ENCODE assay signal across 19 mouse cellular contexts in the genomic region with DNA sequence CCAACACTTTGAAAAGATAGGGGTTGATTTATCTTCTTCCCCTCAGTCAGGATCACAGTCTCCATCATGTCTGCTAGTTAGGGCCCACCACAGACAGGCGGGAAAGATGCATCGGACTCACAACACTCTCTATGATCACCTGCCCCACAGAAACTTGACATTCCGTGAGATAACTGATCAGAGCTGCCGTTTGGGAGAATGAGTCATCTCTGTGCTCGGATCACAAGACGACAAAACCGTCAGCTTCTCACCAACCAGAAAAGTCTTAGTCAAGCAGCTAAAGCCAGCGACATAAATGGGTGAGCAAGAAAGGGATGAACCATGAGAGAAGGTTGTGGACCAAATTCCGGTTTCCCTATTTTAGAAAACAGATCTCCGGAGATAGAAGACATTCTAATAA. TPM values are rescaled to one million over a fixed set of nuclear protein-coding genes. Genes with fewer than 3 reads are reported as not detected.
DNase-seq lines count a peak whose midpoint lies in the region; ATAC-seq and TF ChIP-seq lines count a peak whose summit lies in the region.
"Had no signal": no experiment of that assay in that cellular context is flagged by ENCODE, and none has a peak within 500 bp of the region (broad histone marks: within the 10 kb centered on the region; RNA-seq: fewer than 3 reads in every experiment).

No protein-coding gene starts in this region.

- peaks cover 28% of the 10 kb centered on the region for H3K27me3 ChIP-seq in hindbrain, embryonic 15.5 days
- H3K27me3 ChIP-seq in hindbrain, embryonic 16.5 days (replicated peaks; ENCODE audit: control insufficient read depth, insufficient read depth, low read length) = peaks cover 4% of the 10 kb centered on the region; the same call in 1 of the 2 replicates
- H3K27me3 ChIP-seq in MEL (ENCODE audit: control insufficient read depth in 1 of 2, insufficient read depth in 2 of 2, low read length in 2 of 2) (peaks cover 0 to 3% of the 10 kb centered on the region in 2 experiments; a peak in 2 of 4 replicates), myocyte (ENCODE audit: control insufficient read depth, insufficient read depth, insufficient read length) (no peaks in the 10 kb centered on the region)
- H3K27me3 ChIP-seq in forebrain, embryonic 16.5 days (replicated peaks; ENCODE audit: control insufficient read depth, insufficient read depth, low read length) = peaks cover 34% of the 10 kb centered on the region

- TF ChIP-seq POLR2A in MEL (IDR thresholded peaks at IDR 0.05; ENCODE audit: control insufficient read depth in 1 of 2, insufficient read depth in 1 of 2, low read depth in 1 of 2, low read length in 2 of 2, poor library complexity in 1 of 2) (no peak), myocyte (IDR thresholded peaks at IDR 0.05; ENCODE audit: insufficient read length, low read depth) (no peak)

- H3K79me2 ChIP-seq in MEL (ENCODE audit: control insufficient read depth, insufficient read depth, low read length, poor library complexity) (no peaks in the 10 kb centered on the region), myocyte (ENCODE audit: control insufficient read depth, insufficient read depth) (no peaks in the 10 kb centered on the region)

- peak overlapping the region; percentile 97; the same call in 1 of the 2 replicates for H3K4me2 ChIP-seq in hindbrain, embryonic 15.5 days
- no peak overlapping the region for H3K4me2 ChIP-seq in hindbrain, embryonic 16.5 days (ENCODE audit: low read length)
- peak overlapping the region; percentile 76 for H3K4me2 ChIP-seq in myocyte (ENCODE audit: low read depth)
- no peak overlapping the region for H3K4me2 ChIP-seq in forebrain, embryonic 16.5 days (ENCODE audit: low read length)

- no peaks in the 10 kb centered on the region for H3K9me3 ChIP-seq in hindbrain, embryonic 15.5 days
- H3K9me3 ChIP-seq in hindbrain, embryonic 16.5 days (ENCODE audit: control insufficient read depth, low read length) = no peaks in the 10 kb centered on the region
- H3K9me3 ChIP-seq in MEL (replicated peaks; ENCODE audit: insufficient read depth, low read length) = no peaks in the 10 kb centered on the region
- H3K9me3 ChIP-seq in forebrain, embryonic 16.5 days (ENCODE audit: control insufficient read depth, low read length) = no peaks in the 10 kb centered on the region
- H3K9me3 ChIP-seq: embryonic facial prominence, embryonic 12.5 days; intestine, embryonic 15.5 days; kidney, embryonic 15.5 days; limb, embryonic 13.5 days had no signal

- TF ChIP-seq EP300 in MEL (IDR thresholded peaks at IDR 0.05; ENCODE audit: low read depth in 1 of 2, low read length in 2 of 2) = peak; percentile 55 to 65

- DNase-seq in adrenal gland, adult 2 months = peak; percentile 30
- no peak for DNase-seq in adrenal gland, postnatal 25 days
- DNase-seq in MEL (ENCODE audit: low read depth, low spot score) = peak; percentile 67
- no peak for DNase-seq in spleen, postnatal 10 days (ENCODE audit: low spot score in 2 of 2)
- DNase-seq: adrenal gland, postnatal 10 days; cerebellum, adult 9-10 months; thymus, postnatal 4 days had no signal

- no peak overlapping the region for H3ac ChIP-seq in myocyte (ENCODE audit: control insufficient read depth, insufficient read length)

- TF ChIP-seq RAD21 in MEL (IDR thresholded peaks at IDR 0.05; ENCODE audit: low read depth, low read length) = no peak

- no peak overlapping the region for H3K9ac ChIP-seq in hindbrain, embryonic 15.5 days
- no peak overlapping the region for H3K9ac ChIP-seq in hindbrain, embryonic 16.5 days (ENCODE audit: low read depth, low read length)
- H3K9ac ChIP-seq in MEL (ENCODE audit: control insufficient read depth, low read depth, low read length, poor library complexity, severe bottlenecking) = no peak overlapping the region
- H3K9ac ChIP-seq in forebrain, embryonic 16.5 days (replicated peaks; ENCODE audit: low read depth, low read length) = no peak overlapping the region
- H3K9ac ChIP-seq: embryonic facial prominence, embryonic 12.5 days; intestine, embryonic 15.5 days; limb, embryonic 13.5 days; liver, embryonic 14.5 days had no signal

- H3K4me1 ChIP-seq in hindbrain, embryonic 15.5 days (replicated peaks) = peaks cover 53% of the 10 kb centered on the region
- peaks cover 23% of the 10 kb centered on the region for H3K4me1 ChIP-seq in hindbrain, embryonic 16.5 days (ENCODE audit: control insufficient read depth, insufficient read depth, low read depth, low read length)
- peaks cover 0 to 5% of the 10 kb centered on the region in 2 experiments; a peak in 1 of 4 replicates for H3K4me1 ChIP-seq in MEL (ENCODE audit: control insufficient read depth in 1 of 2, insufficient read depth in 2 of 2, low read length in 2 of 2)
- peaks cover 31% of the 10 kb centered on the region for H3K4me1 ChIP-seq in forebrain, embryonic 16.5 days (replicated peaks; ENCODE audit: control insufficient read depth, insufficient read depth, low read length)

- no peak for TF ChIP-seq CTCF in MEL (IDR thresholded peaks at IDR 0.05 in 2 of 3, conservative IDR thresholded peaks at IDR 0.05 in 1 of 3; ENCODE audit: control insufficient read depth in 1 of 3, insufficient read depth in 1 of 3, low read depth in 2 of 3, low read length in 3 of 3, poor library complexity in 1 of 3, severe bottlenecking in 1 of 3)

- no peak overlapping the region for H3K27ac ChIP-seq in hindbrain, embryonic 15.5 days (replicated peaks)
- H3K27ac ChIP-seq in hindbrain, embryonic 16.5 days (ENCODE audit: low read depth, low read length) = no peak overlapping the region
- no peak overlapping the region for H3K27ac ChIP-seq in MEL (ENCODE audit: control insufficient read depth, low read depth, low read length)
- no peak overlapping the region for H3K27ac ChIP-seq in forebrain, embryonic 16.5 days (ENCODE audit: low read length)
- H3K27ac ChIP-seq: embryonic facial prominence, embryonic 12.5 days; intestine, embryonic 15.5 days; kidney, embryonic 15.5 days; limb, embryonic 13.5 days; liver, embryonic 14.5 days had no signal

- H3K4me3 ChIP-seq in hindbrain, embryonic 15.5 days = no peak overlapping the region
- no peak overlapping the region for H3K4me3 ChIP-seq in hindbrain, embryonic 16.5 days (ENCODE audit: low read length)
- H3K4me3 ChIP-seq in MEL (ENCODE audit: control insufficient read depth in 1 of 2, insufficient read depth in 1 of 2, low read depth in 2 of 2, low read length in 2 of 2) = no peak overlapping the region
- H3K4me3 ChIP-seq in myocyte = no peak overlapping the region
- H3K4me3 ChIP-seq in forebrain, embryonic 16.5 days (replicated peaks; ENCODE audit: low read length) = no peak overlapping the region
- H3K4me3 ChIP-seq: megakaryocyte, embryonic 14.5 days had no signal

- ATAC-seq in hindbrain, embryonic 15.5 days (ENCODE audit: low FRiP score, low read depth) = no peak
- no peak for ATAC-seq in hindbrain, embryonic 16.5 days
- ATAC-seq in forebrain, embryonic 16.5 days = no peak
- ATAC-seq: intestine, embryonic 15.5 days had no signal

- WGBS in hindbrain, embryonic 15.5 days = 47% methylated on average over 10 of the region's 10 CpGs
- 55% methylated on average over 10 of the region's 10 CpGs for WGBS in hindbrain, embryonic 16.5 days
- WGBS in forebrain, embryonic 16.5 days = 52% methylated on average over 10 of the region's 10 CpGs

- no peaks in the 10 kb centered on the region for H3K36me3 ChIP-seq in hindbrain, embryonic 15.5 days
- no peaks in the 10 kb centered on the region for H3K36me3 ChIP-seq in hindbrain, embryonic 16.5 days (ENCODE audit: control insufficient read depth, insufficient read depth, low read length)
- H3K36me3 ChIP-seq in MEL (ENCODE audit: control insufficient read depth in 1 of 2, insufficient read depth in 2 of 2, low read length in 2 of 2) (peaks cover 0 to 4% of the 10 kb centered on the region in 2 experiments; a peak in 2 of 4 replicates), myocyte (ENCODE audit: control insufficient read depth, insufficient read depth) (no peaks in the 10 kb centered on the region)
- H3K36me3 ChIP-seq in forebrain, embryonic 16.5 days (ENCODE audit: control insufficient read depth, insufficient read depth) = no peaks in the 10 kb centered on the region
- H3K36me3 ChIP-seq: embryonic facial prominence, embryonic 12.5 days; intestine, embryonic 15.5 days; kidney, embryonic 15.5 days; limb, embryonic 13.5 days had no signal

RNA-seq across cellular contexts. Expression of gene Pcp4l1, which starts 3.8 kb away (rescaled TPM):
- total RNA-seq in adrenal gland, adult 2 months (2021) = 10 to 100 TPM; 42.6 to 54.7 TPM
- 68.9 and 73.5 TPM in 2 replicates for polyA plus RNA-seq in adrenal gland, adult 2 months (2012; rRNA removed)
- total RNA-seq in adrenal gland, postnatal 25 days (2021) = 36.1 and 37.7 TPM in 2 replicates
- polyA plus RNA-seq in hindbrain, embryonic 15.5 days (2015; fragmentation: Nextera tagmentation; extraction: Ambion mirVana) = 32.4 and 48.4 TPM in 2 replicates
- polyA plus RNA-seq in hindbrain, embryonic 16.5 days (2015; fragmentation: Nextera tagmentation; extraction: Ambion mirVana) = 44.7 and 48.7 TPM in 2 replicates
- total RNA-seq in MEL (2012; rRNA removed) = not detected in 2 replicates
- not detected for polyA plus RNA-seq in MEL (2012; ENCODE audit: insufficient read depth in 1 of 2, insufficient read length in 2 of 2, low read depth in 1 of 2, low replicate concordance in 2 of 2, missing spikeins in 1 of 2)
- 0.05 TPM for polyA plus RNA-seq in myocyte (2012; fragmentation: generic; extraction: Trizol)
- polyA plus RNA-seq in forebrain, embryonic 16.5 days (2015; fragmentation: Nextera tagmentation; extraction: Ambion mirVana) = 7.1 and 7.9 TPM in 2 replicates
- total RNA-seq: CH12.LX had no signal

RNA-seq across cellular contexts. Expression of gene Nr1i3, which starts 21.5 kb away (rescaled TPM):
- total RNA-seq in adrenal gland, adult 2 months (2021) = under 1 TPM in 1 of 2 experiments, not detected in 1; 0.40 TPM
- not detected in 2 replicates for polyA plus RNA-seq in adrenal gland, adult 2 months (2012; rRNA removed)
- total RNA-seq in adrenal gland, postnatal 25 days (2021) = 3.0 TPM in 1 of 2 replicates, not detected in the other
- polyA plus RNA-seq in hindbrain, embryonic 15.5 days (2015; fragmentation: Nextera tagmentation; extraction: Ambion mirVana) = 0.39 and 0.49 TPM in 2 replicates
- 0.26 and 0.73 TPM in 2 replicates for polyA plus RNA-seq in hindbrain, embryonic 16.5 days (2015; fragmentation: Nextera tagmentation; extraction: Ambion mirVana)
- 1.4 and 1.7 TPM in 2 replicates for total RNA-seq in MEL (2012; rRNA removed)
- under 1 TPM in 1 of 2 experiments, not detected in 1; 0.24 TPM for polyA plus RNA-seq in MEL (2012; ENCODE audit: insufficient read depth in 1 of 2, insufficient read length in 2 of 2, low read depth in 1 of 2, low replicate concordance in 2 of 2, missing spikeins in 1 of 2)
- polyA plus RNA-seq in myocyte (2012; fragmentation: generic; extraction: Trizol) = 0.06 TPM
- 0.29 and 0.48 TPM in 2 replicates for polyA plus RNA-seq in forebrain, embryonic 16.5 days (2015; fragmentation: Nextera tagmentation; extraction: Ambion mirVana)
- total RNA-seq: heart, postnatal 25 days had no signal

RNA-seq across cellular contexts. Expression of gene Tomm40l, which starts 30.0 kb away (rescaled TPM):
- 10 to 100 TPM; 34.4 to 63.1 TPM for total RNA-seq in adrenal gland, adult 2 months (2021)
- polyA plus RNA-seq in adrenal gland, adult 2 months (2012; rRNA removed) = 37.2 and 45.3 TPM in 2 replicates
- 32.9 and 43.7 TPM in 2 replicates for total RNA-seq in adrenal gland, postnatal 25 days (2021)
- 55.0 and 55.4 TPM in 2 replicates for polyA plus RNA-seq in hindbrain, embryonic 15.5 days (2015; fragmentation: Nextera tagmentation; extraction: Ambion mirVana)
- 60.9 and 69.6 TPM in 2 replicates for polyA plus RNA-seq in hindbrain, embryonic 16.5 days (2015; fragmentation: Nextera tagmentation; extraction: Ambion mirVana)
- total RNA-seq in MEL (2012; rRNA removed) = 38.0 and 40.7 TPM in 2 replicates
- polyA plus RNA-seq in MEL (2012; ENCODE audit: insufficient read depth in 1 of 2, insufficient read length in 2 of 2, low read depth in 1 of 2, low replicate concordance in 2 of 2, missing spikeins in 1 of 2) (10 to 100 TPM in 1 of 2 experiments, not detected in 1; 43.4 TPM), myocyte (2012; fragmentation: generic; extraction: Trizol) (49.4 TPM)
- 47.7 and 54.8 TPM in 2 replicates for polyA plus RNA-seq in forebrain, embryonic 16.5 days (2015; fragmentation: Nextera tagmentation; extraction: Ambion mirVana)

RNA-seq across cellular contexts. Expression of gene Apoa2, which starts 32.6 kb away (rescaled TPM):
- total RNA-seq in adrenal gland, adult 2 months (2021) = 10 to 100 TPM in 1 of 2 experiments, 1 to 10 TPM in 1; 4.5 to 48.6 TPM
- polyA plus RNA-seq in adrenal gland, adult 2 months (2012; rRNA removed) = 7.8 TPM in 1 of 2 replicates, not detected in the other
- total RNA-seq in adrenal gland, postnatal 25 days (2021) = 2.1 and 105 TPM in 2 replicates
- 6.0 and 6.3 TPM in 2 replicates for polyA plus RNA-seq in hindbrain, embryonic 15.5 days (2015; fragmentation: Nextera tagmentation; extraction: Ambion mirVana)
- polyA plus RNA-seq in hindbrain, embryonic 16.5 days (2015; fragmentation: Nextera tagmentation; extraction: Ambion mirVana) = 5.2 and 6.5 TPM in 2 replicates
- not detected in 2 replicates for total RNA-seq in MEL (2012; rRNA removed)
- polyA plus RNA-seq in MEL (2012; ENCODE audit: insufficient read depth in 1 of 2, insufficient read length in 2 of 2, low read depth in 1 of 2, low replicate concordance in 2 of 2, missing spikeins in 1 of 2) (under 1 TPM in 1 of 2 experiments, not detected in 1; 0.15 TPM), myocyte (2012; fragmentation: generic; extraction: Trizol) (not detected)
- polyA plus RNA-seq in forebrain, embryonic 16.5 days (2015; fragmentation: Nextera tagmentation; extraction: Ambion mirVana) = 1.4 and 2.3 TPM in 2 replicates

RNA-seq across cellular contexts. Expression of gene Mpz, which starts 41.8 kb away (rescaled TPM):
- total RNA-seq in adrenal gland, adult 2 months (2021) = 1 to 10 TPM in 1 of 2 experiments, under 1 TPM in 1; 0.49 to 1.5 TPM
- 1.7 and 5.1 TPM in 2 replicates for polyA plus RNA-seq in adrenal gland, adult 2 months (2012; rRNA removed)
- total RNA-seq in adrenal gland, postnatal 25 days (2021) = 0.88 and 2.9 TPM in 2 replicates
- polyA plus RNA-seq in hindbrain, embryonic 15.5 days (2015; fragmentation: Nextera tagmentation; extraction: Ambion mirVana) = 4.2 and 7.7 TPM in 2 replicates
- 4.7 and 5.3 TPM in 2 replicates for polyA plus RNA-seq in hindbrain, embryonic 16.5 days (2015; fragmentation: Nextera tagmentation; extraction: Ambion mirVana)
- total RNA-seq in MEL (2012; rRNA removed) = 0.10 TPM in 1 of 2 replicates, not detected in the other
- polyA plus RNA-seq in MEL (2012; ENCODE audit: insufficient read depth in 1 of 2, insufficient read length in 2 of 2, low read depth in 1 of 2, low replicate concordance in 2 of 2, missing spikeins in 1 of 2) (under 1 TPM in 1 of 2 experiments, not detected in 1; 0.28 TPM), myocyte (2012; fragmentation: generic; extraction: Trizol) (0.11 TPM)
- polyA plus RNA-seq in forebrain, embryonic 16.5 days (2015; fragmentation: Nextera tagmentation; extraction: Ambion mirVana) = not detected in 2 replicates

Comparison
In these comparisons a context has a peak if more than half of its experiments do, and no peak if none do; other contexts are left out.
1. DNase-seq: peak in adrenal gland, adult 2 months (single experiment) and MEL (single experiment); none in adrenal gland, postnatal 25 days (single experiment) and spleen, postnatal 10 days (0 of 2).
2. H3K4me2 ChIP-seq: peak in hindbrain, embryonic 15.5 days (single experiment) and myocyte (single experiment); none in hindbrain, embryonic 16.5 days (single experiment) and forebrain, embryonic 16.5 days (single experiment).